Mouse (Mus musculus): ENCODE data around the gene Lamtor4.

Gene Lamtor4

DNA sequence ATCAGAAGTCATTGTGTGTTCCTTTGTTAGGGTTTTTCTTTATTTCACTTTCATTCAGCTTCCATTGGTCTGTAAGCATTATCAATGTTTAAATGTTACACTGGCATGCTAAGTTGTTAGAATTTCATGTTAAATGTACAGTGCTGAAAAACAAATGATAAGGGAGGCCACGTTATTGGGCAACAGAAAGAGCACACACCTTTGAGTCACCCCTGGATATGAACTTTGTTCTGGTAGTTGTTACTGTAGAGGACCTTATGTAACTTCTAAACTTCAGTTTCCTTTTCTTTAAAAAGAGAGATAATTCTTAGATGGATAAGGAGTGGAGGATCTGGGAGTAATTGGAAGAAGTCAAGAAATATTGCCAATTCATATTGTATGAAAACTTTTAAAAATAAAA, 36.4 kb downstream of the Lamtor4 start:
- CTCF ChIA-PET = no interaction called here

- CTCF ChIA-PET = no interaction called here
These were observed 38.9 kb downstream of the Lamtor4 start for GRCm38 (mm10) chr5:138294158-138294557.

DNA sequence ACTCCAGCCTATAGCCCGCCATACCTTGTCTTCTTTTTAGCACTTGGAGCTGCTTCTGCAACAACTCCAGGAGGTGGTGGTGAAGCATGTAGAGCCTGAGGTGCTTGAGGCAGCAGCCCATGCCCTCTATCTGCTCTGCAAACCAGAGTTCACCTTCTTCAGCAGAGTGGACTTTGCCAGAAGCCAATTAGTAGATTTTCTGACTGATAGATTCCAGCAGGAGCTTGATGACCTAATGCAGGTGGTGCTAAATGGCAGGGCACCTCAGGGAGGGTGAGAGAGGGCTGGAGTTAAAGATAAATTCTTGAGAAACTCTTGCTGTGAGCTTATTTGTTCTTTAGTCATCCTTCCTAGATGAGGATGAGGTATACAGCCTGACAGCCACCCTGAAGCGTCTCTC, 44.3 kb downstream of the Lamtor4 start:
- CTCF ChIA-PET = no interaction called here
